Mouse (Mus musculus): ENCODE measurements around the gene Aqr. TPM values are rescaled to one million over a fixed set of nuclear protein-coding genes. Genes with fewer than 3 reads are reported as not detected.

Gene Aqr
- polyA plus RNA-seq, 1 experiment from 2014 or later, result 16.3 TPM

GRCm38 (mm10) chr2:114146864-114147458 is 39.9 kb downstream of the Aqr start:
- no peak overlapping the region for H3K4me2 ChIP-seq (ENCODE audit: low read depth, low read length)
- WGBS (ENCODE audit: insufficient replicate concordance), result 88% methylated on average over 15 of the region's 15 CpGs
- ATAC-seq (ENCODE audit: low read depth), result no peak

GRCm38 (mm10) chr2:114145315-114145801 is 41.5 kb downstream of the Aqr start:
- H3K4me1 ChIP-seq (ENCODE audit: control insufficient read depth, low read depth, low read length), result no peaks in the 10 kb centered on the region
- no peak overlapping the region for H3K4me3 ChIP-seq (ENCODE audit: low read depth, low read length)
- no peak for ATAC-seq (ENCODE audit: low read depth)
- 67% methylated on average over 6 of the region's 6 CpGs for WGBS (ENCODE audit: insufficient replicate concordance)
- no peak overlapping the region for H3K4me2 ChIP-seq (ENCODE audit: low read depth, low read length)
- no peaks in the 10 kb centered on the region for H3K9me3 ChIP-seq (replicated peaks; ENCODE audit: control insufficient read depth, low read length)
- no peak overlapping the region for H3K27ac ChIP-seq (ENCODE audit: low read length)
- H3K36me3 ChIP-seq (ENCODE audit: control insufficient read depth, insufficient read depth), result peaks cover 32% of the 10 kb centered on the region
- no peak overlapping the region for H3K9ac ChIP-seq (ENCODE audit: low read depth, low read length)
- no peaks in the 10 kb centered on the region for H3K27me3 ChIP-seq (ENCODE audit: control insufficient read depth, insufficient read depth, low read depth, low read length)

More at GRCm38 (mm10) chr2:114146864-114147458, 39.9 kb downstream of the Aqr start:
- Histone ChIP-seq H3K9me3 (replicated peaks; ENCODE audit: control insufficient read depth, low read length) (no peaks in the 10 kb centered on the region), H3K4me1 (ENCODE audit: control insufficient read depth, low read depth, low read length) (no peaks in the 10 kb centered on the region), H3K36me3 (ENCODE audit: control insufficient read depth, insufficient read depth) (peaks cover 36% of the 10 kb centered on the region), H3K27ac (ENCODE audit: low read length) (no peak overlapping the region), H3K4me3 (ENCODE audit: low read depth, low read length) (no peak overlapping the region), H3K9ac (ENCODE audit: low read depth, low read length) (no peak overlapping the region), H3K27me3 (ENCODE audit: control insufficient read depth, insufficient read depth, low read depth, low read length) (no peaks in the 10 kb centered on the region)

- ATAC-seq (ENCODE audit: low read depth), result no peak
- H3K27ac ChIP-seq (ENCODE audit: low read length), result no peak overlapping the region
- no peaks in the 10 kb centered on the region for H3K4me1 ChIP-seq (ENCODE audit: control insufficient read depth, low read depth, low read length)
- H3K4me3 ChIP-seq (ENCODE audit: low read depth, low read length), result no peak overlapping the region
- no peak overlapping the region for H3K4me2 ChIP-seq (ENCODE audit: low read depth, low read length)
- no peaks in the 10 kb centered on the region for H3K9me3 ChIP-seq (replicated peaks; ENCODE audit: control insufficient read depth, low read length)
- no peak overlapping the region for H3K9ac ChIP-seq (ENCODE audit: low read depth, low read length)
- peaks cover 27% of the 10 kb centered on the region for H3K36me3 ChIP-seq (ENCODE audit: control insufficient read depth, insufficient read depth)
- H3K27me3 ChIP-seq (ENCODE audit: control insufficient read depth, insufficient read depth, low read depth, low read length), result no peaks in the 10 kb centered on the region
- WGBS (ENCODE audit: insufficient replicate concordance), result 72% methylated on average over 5 of the region's 5 CpGs
Measured at GRCm38 (mm10) chr2:114144915-114145314, 41.9 kb downstream of the Aqr start.

- Histone ChIP-seq H3K4me3 (ENCODE audit: low read depth, low read length) (no peak overlapping the region), H3K36me3 (ENCODE audit: control insufficient read depth, insufficient read depth) (peaks cover 26% of the 10 kb centered on the region), H3K4me2 (ENCODE audit: low read depth, low read length) (no peak overlapping the region), H3K9ac (ENCODE audit: low read depth, low read length) (no peak overlapping the region), H3K27ac (ENCODE audit: low read length) (no peak overlapping the region), H3K27me3 (ENCODE audit: control insufficient read depth, insufficient read depth, low read depth, low read length) (no peaks in the 10 kb centered on the region), H3K4me1 (ENCODE audit: control insufficient read depth, low read depth, low read length) (no peaks in the 10 kb centered on the region), H3K9me3 (replicated peaks; ENCODE audit: control insufficient read depth, low read length) (no peaks in the 10 kb centered on the region)
- no peak for ATAC-seq (ENCODE audit: low read depth)
- WGBS (ENCODE audit: insufficient replicate concordance), result 85% methylated on average over 6 of the region's 6 CpGs
Measured at GRCm38 (mm10) chr2:114143842-114144241, 43.0 kb downstream of the Aqr start.

- Histone ChIP-seq H3K9ac (ENCODE audit: low read depth, low read length) (no peak overlapping the region), H3K9me3 (replicated peaks; ENCODE audit: control insufficient read depth, low read length) (no peaks in the 10 kb centered on the region), H3K4me2 (ENCODE audit: low read depth, low read length) (no peak overlapping the region), H3K4me1 (ENCODE audit: control insufficient read depth, low read depth, low read length) (no peaks in the 10 kb centered on the region), H3K4me3 (ENCODE audit: low read depth, low read length) (no peak overlapping the region), H3K36me3 (ENCODE audit: control insufficient read depth, insufficient read depth) (peaks cover 22% of the 10 kb centered on the region), H3K27me3 (ENCODE audit: control insufficient read depth, insufficient read depth, low read depth, low read length) (no peaks in the 10 kb centered on the region), H3K27ac (ENCODE audit: low read length) (no peak overlapping the region)
- ATAC-seq (ENCODE audit: low read depth), result no peak
- WGBS (ENCODE audit: insufficient replicate concordance), result 85% methylated on average over 9 of the region's 9 CpGs
Measured at GRCm38 (mm10) chr2:114136755-114137154, 50.1 kb downstream of the Aqr start.

DNA sequence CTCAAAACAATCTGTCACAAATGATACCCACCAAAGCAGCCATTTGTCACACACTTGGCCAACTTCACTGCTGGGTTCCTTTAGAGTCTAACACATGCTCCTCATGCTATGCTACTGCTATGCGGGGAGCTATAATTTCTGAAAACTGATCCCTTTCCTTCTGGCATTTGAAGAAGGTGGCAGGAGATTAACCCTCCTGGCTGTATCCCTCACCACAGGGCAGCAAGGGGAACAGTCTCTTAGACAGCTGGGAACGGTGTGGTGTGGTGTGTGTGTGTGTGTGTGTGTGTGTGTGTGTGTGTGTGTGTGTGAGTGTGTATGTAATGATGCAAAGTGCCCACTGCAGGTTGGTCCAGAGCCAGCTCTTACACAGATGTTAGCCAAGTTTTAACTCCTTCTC is 51.0 kb downstream of the Aqr start:
- H3K4me3 ChIP-seq (ENCODE audit: low read depth, low read length), result no peak overlapping the region
- peaks cover 22% of the 10 kb centered on the region for H3K36me3 ChIP-seq (ENCODE audit: control insufficient read depth, insufficient read depth)
- no peaks in the 10 kb centered on the region for H3K9me3 ChIP-seq (replicated peaks; ENCODE audit: control insufficient read depth, low read length)
- no peaks in the 10 kb centered on the region for H3K4me1 ChIP-seq (ENCODE audit: control insufficient read depth, low read depth, low read length)
- H3K27me3 ChIP-seq (ENCODE audit: control insufficient read depth, insufficient read depth, low read depth, low read length), result no peaks in the 10 kb centered on the region
- H3K9ac ChIP-seq (ENCODE audit: low read depth, low read length), result no peak overlapping the region
- 81% methylated on average over 2 of the region's 2 CpGs for WGBS (ENCODE audit: insufficient replicate concordance)
- H3K4me2 ChIP-seq (ENCODE audit: low read depth, low read length), result no peak overlapping the region
- no peak overlapping the region for H3K27ac ChIP-seq (ENCODE audit: low read length)
- no peak for ATAC-seq (ENCODE audit: low read depth)

DNA sequence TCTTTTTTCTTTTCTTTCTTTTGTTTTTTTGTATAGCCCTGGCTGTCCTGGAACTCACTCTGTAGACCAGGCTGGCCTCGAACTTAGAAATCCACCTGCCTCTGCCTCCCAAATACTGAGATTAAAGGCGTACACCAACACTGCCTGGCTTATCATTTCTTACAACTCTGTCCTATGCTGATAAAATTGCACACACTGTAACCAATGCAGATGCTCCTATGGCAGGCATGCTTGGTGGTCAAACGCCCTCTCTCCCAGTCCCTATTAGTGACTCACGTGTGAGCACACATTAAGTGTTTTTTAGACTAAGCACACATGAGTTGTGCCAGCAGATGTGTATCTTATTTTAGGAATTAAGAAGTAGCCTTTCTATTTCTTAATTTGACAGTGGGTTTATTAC is 53.5 kb downstream of the Aqr start:
- WGBS (ENCODE audit: insufficient replicate concordance), result 52% methylated on average over 4 of the region's 4 CpGs
- no peak for ATAC-seq (ENCODE audit: low read depth)
- H3K36me3 ChIP-seq (ENCODE audit: control insufficient read depth, insufficient read depth), result peaks cover 19% of the 10 kb centered on the region

GRCm38 (mm10) chr2:114130657-114131056 is 56.2 kb downstream of the Aqr start:
- H3K9ac ChIP-seq (ENCODE audit: low read depth, low read length), result no peak overlapping the region
- H3K4me1 ChIP-seq (ENCODE audit: control insufficient read depth, low read depth, low read length), result no peaks in the 10 kb centered on the region
- 89% methylated on average over 13 of the region's 13 CpGs for WGBS (ENCODE audit: insufficient replicate concordance)
- no peak overlapping the region for H3K27ac ChIP-seq (ENCODE audit: low read length)
- H3K4me2 ChIP-seq (ENCODE audit: low read depth, low read length), result no peak overlapping the region
- no peaks in the 10 kb centered on the region for H3K27me3 ChIP-seq (ENCODE audit: control insufficient read depth, insufficient read depth, low read depth, low read length)
- H3K36me3 ChIP-seq (ENCODE audit: control insufficient read depth, insufficient read depth), result peaks cover 23% of the 10 kb centered on the region
- no peaks in the 10 kb centered on the region for H3K9me3 ChIP-seq (replicated peaks; ENCODE audit: control insufficient read depth, low read length)
- ATAC-seq (ENCODE audit: low read depth), result no peak
- no peak overlapping the region for H3K4me3 ChIP-seq (ENCODE audit: low read depth, low read length)

More for the DNA sequence above, 53.5 kb downstream of the Aqr start:
- Histone ChIP-seq H3K4me2 (ENCODE audit: low read depth, low read length) (no peak overlapping the region), H3K27me3 (ENCODE audit: control insufficient read depth, insufficient read depth, low read depth, low read length) (no peaks in the 10 kb centered on the region), H3K9ac (ENCODE audit: low read depth, low read length) (no peak overlapping the region), H3K4me1 (ENCODE audit: control insufficient read depth, low read depth, low read length) (no peaks in the 10 kb centered on the region), H3K9me3 (replicated peaks; ENCODE audit: control insufficient read depth, low read length) (no peaks in the 10 kb centered on the region), H3K4me3 (ENCODE audit: low read depth, low read length) (no peak overlapping the region), H3K27ac (ENCODE audit: low read length) (no peak overlapping the region)

DNA sequence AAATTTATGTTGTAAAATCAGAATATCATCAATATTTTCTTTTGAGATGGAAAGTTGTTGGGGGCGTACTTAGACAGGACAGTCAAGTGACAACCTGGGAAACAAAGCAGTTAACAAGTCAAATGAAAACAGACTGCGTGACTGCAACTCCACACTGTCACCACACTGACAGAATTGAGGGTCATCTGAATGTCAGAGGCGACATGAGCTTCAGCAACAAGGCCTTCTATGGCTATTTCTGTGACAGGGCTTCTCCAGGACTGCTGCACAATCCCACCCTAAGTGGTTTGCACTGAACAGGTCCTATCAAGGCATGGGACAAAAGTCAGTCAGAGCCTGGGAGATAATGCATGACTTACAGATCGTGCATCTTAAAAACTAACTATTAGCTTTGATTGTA is 63.5 kb downstream of the Aqr start:
- 77% methylated on average over 4 of the region's 4 CpGs for WGBS (ENCODE audit: insufficient replicate concordance)
- ATAC-seq (ENCODE audit: low read depth), result no peak
- Histone ChIP-seq H3K9me3 (replicated peaks; ENCODE audit: control insufficient read depth, low read length) (no peaks in the 10 kb centered on the region), H3K27me3 (ENCODE audit: control insufficient read depth, insufficient read depth, low read depth, low read length) (no peaks in the 10 kb centered on the region), H3K4me2 (ENCODE audit: low read depth, low read length) (no peak overlapping the region), H3K4me3 (ENCODE audit: low read depth, low read length) (no peak overlapping the region), H3K4me1 (ENCODE audit: control insufficient read depth, low read depth, low read length) (no peaks in the 10 kb centered on the region), H3K36me3 (ENCODE audit: control insufficient read depth, insufficient read depth) (peaks cover 22% of the 10 kb centered on the region), H3K27ac (ENCODE audit: low read length) (no peak overlapping the region), H3K9ac (ENCODE audit: low read depth, low read length) (no peak overlapping the region)
